Mouse (Mus musculus): ENCODE data around the gene Hcn3. TPM values are rescaled to one million over a fixed set of nuclear protein-coding genes. Genes with fewer than 3 reads are reported as not detected.

Gene Hcn3
- polyA plus RNA-seq, 2 experiments from 2014 or later: 1.3 to 2.4 TPM

Other genes with a start within 250 kb of the Hcn3 start
- 10 to 100 TPM; 21.0 to 36.5 TPM for gene Msto1, start 246.2 kb downstream of the Hcn3 start, polyA plus RNA-seq (2017; shearing (Covaris generic))
- 10 to 100 TPM; 43.9 to 46.1 TPM for gene Ash1l, start 209.6 kb downstream of the Hcn3 start, polyA plus RNA-seq (2017; shearing (Covaris generic))
- 100 to 1,000 TPM; 152 to 189 TPM for gene Dap3, start 209.0 kb downstream of the Hcn3 start, polyA plus RNA-seq (2017; shearing (Covaris generic))
- gene Rusc1, start 66.9 kb downstream of the Hcn3 start, polyA plus RNA-seq (2017; shearing (Covaris generic)): 100 to 1,000 TPM in 1 of 2 experiments, 10 to 100 TPM in 1; 62.1 to 106 TPM
- gene Gm43738, start 59.1 kb downstream of the Hcn3 start, polyA plus RNA-seq (2017; shearing (Covaris generic)): not detected
- 10 to 100 TPM; 63.1 to 97.7 TPM for gene Fdps, start 58.2 kb downstream of the Hcn3 start, polyA plus RNA-seq (2017; shearing (Covaris generic))
- gene Pklr, start 24.1 kb downstream of the Hcn3 start, polyA plus RNA-seq (2017; shearing (Covaris generic)): not detected
- gene Clk2, start 4.6 kb upstream of the Hcn3 start, polyA plus RNA-seq (2017; shearing (Covaris generic)): 10 to 100 TPM; 15.7 to 23.0 TPM
- 100 to 1,000 TPM; 177 to 239 TPM for gene Scamp3, start 17.3 kb upstream of the Hcn3 start, polyA plus RNA-seq (2017; shearing (Covaris generic))
- gene Fam189b, start 22.9 kb upstream of the Hcn3 start, polyA plus RNA-seq (2017; shearing (Covaris generic)): 100 to 1,000 TPM; 209 to 296 TPM
- 100 to 1,000 TPM in 1 of 2 experiments, 10 to 100 TPM in 1; 81.2 to 128 TPM for gene Gba, start 42.7 kb upstream of the Hcn3 start, polyA plus RNA-seq (2017; shearing (Covaris generic))
- gene Thbs3, start 55.0 kb upstream of the Hcn3 start, polyA plus RNA-seq (2017; shearing (Covaris generic)): 1 to 10 TPM; 3.4 to 3.6 TPM
- 100 to 1,000 TPM in 1 of 2 experiments, 10 to 100 TPM in 1; 78.8 to 144 TPM for gene Mtx1, start 66.9 kb upstream of the Hcn3 start, polyA plus RNA-seq (2017; shearing (Covaris generic))
- 1 to 10 TPM; 1.1 to 2.0 TPM for gene Muc1, start 68.9 kb upstream of the Hcn3 start, polyA plus RNA-seq (2017; shearing (Covaris generic))
- gene Krtcap2, start 85.8 kb upstream of the Hcn3 start, polyA plus RNA-seq (2017; shearing (Covaris generic)): 100 to 1,000 TPM; 258 to 319 TPM
- 1 to 10 TPM; 4.0 to 7.0 TPM for gene Trim46, start 86.1 kb upstream of the Hcn3 start, polyA plus RNA-seq (2017; shearing (Covaris generic))
- gene Dpm3, start 99.2 kb upstream of the Hcn3 start, polyA plus RNA-seq (2017; shearing (Covaris generic)): 100 to 1,000 TPM; 116 to 155 TPM
- gene Slc50a1, start 110.4 kb upstream of the Hcn3 start, polyA plus RNA-seq (2017; shearing (Covaris generic)): 100 to 1,000 TPM; 248 to 324 TPM
- not detected for gene Efna1, start 120.9 kb upstream of the Hcn3 start, polyA plus RNA-seq (2017; shearing (Covaris generic))
- gene Efna3, start 162.8 kb upstream of the Hcn3 start, polyA plus RNA-seq (2017; shearing (Covaris generic)): not detected
- gene Efna4, start 177.8 kb upstream of the Hcn3 start, polyA plus RNA-seq (2017; shearing (Covaris generic)): not detected
- 10 to 100 TPM in 1 of 2 experiments, 1 to 10 TPM in 1; 8.5 to 13.3 TPM for gene Adam15, start 189.8 kb upstream of the Hcn3 start, polyA plus RNA-seq (2017; shearing (Covaris generic))
- gene Dcst2, start 201.8 kb upstream of the Hcn3 start, polyA plus RNA-seq (2017; shearing (Covaris generic)): under 1 TPM in 1 of 2 experiments, not detected in 1; 0.42 TPM
- 1 to 10 TPM in 1 of 2 experiments, under 1 TPM in 1; 0.59 to 1.1 TPM for gene Dcst1, start 205.1 kb upstream of the Hcn3 start, polyA plus RNA-seq (2017; shearing (Covaris generic))
- gene Zbtb7b, start 234.6 kb upstream of the Hcn3 start, polyA plus RNA-seq (2017; shearing (Covaris generic)): 10 to 100 TPM; 11.7 to 13.2 TPM
- 1 to 10 TPM in 1 of 2 experiments, not detected in 1; 5.3 TPM for gene Lenep, start 242.6 kb upstream of the Hcn3 start, polyA plus RNA-seq (2017; shearing (Covaris generic))

Data from CD4-positive, CD25-positive, alpha-beta regulatory T cell, adult 4 months (primary cell).